In genomic region chr8:87702790-87703311, GRCm38 (mm10) we compare ENCODE assay signal across 8 mouse cellular contexts.
DNase-seq lines count a peak whose midpoint lies in the region; ATAC-seq and TF ChIP-seq lines count a peak whose summit lies in the region.

No protein-coding gene starts in this region.

- intact Hi-C loops in left cerebral cortex, postnatal 36 days (cut with DNase I): no loop called here
- intact Hi-C loops in heart, postnatal 36 days (cut with DNase I): no loop called here

- H3K4me3 ChIP-seq in midbrain, postnatal 0 days (ENCODE audit: low read depth, low read length): no peak overlapping the region
- no peak overlapping the region for H3K4me3 ChIP-seq in liver, embryonic 11.5 days (ENCODE audit: low read depth, low read length)

- H3K4me1 ChIP-seq in midbrain, postnatal 0 days (ENCODE audit: insufficient read depth, low read length): peaks cover 19% of the 10 kb centered on the region
- no peaks in the 10 kb centered on the region for H3K4me1 ChIP-seq in liver, embryonic 11.5 days (replicated peaks; ENCODE audit: control insufficient read depth, insufficient read depth, low read length)

- no peaks in the 10 kb centered on the region for H3K27me3 ChIP-seq in midbrain, postnatal 0 days (ENCODE audit: insufficient read depth, low read length)
- H3K27me3 ChIP-seq in liver, embryonic 11.5 days (replicated peaks; ENCODE audit: control insufficient read depth, insufficient read depth, low read length): no peaks in the 10 kb centered on the region

- peak; percentile 17 to 32 for DNase-seq in left cerebral cortex, postnatal 36 days (ENCODE audit: low spot score in 2 of 2)
- no peak for DNase-seq in left cerebral cortex, adult 8-10 months (ENCODE audit: low spot score in 2 of 2)
- peak; percentile 46 for DNase-seq in cerebellum, adult 11 months
- peak; percentile 52 for DNase-seq in gastrocnemius, adult 18-20 months (ENCODE audit: low spot score)
- peak; percentile 83 for DNase-seq in midbrain, postnatal 0 days (ENCODE audit: low spot score)
- DNase-seq in liver, embryonic 11.5 days (ENCODE audit: low spot score): no peak
- no peak for DNase-seq in heart, postnatal 36 days
- no peak for DNase-seq in urinary bladder, postnatal 25 days (ENCODE audit: low spot score)

- H3K9me3 ChIP-seq in midbrain, postnatal 0 days (ENCODE audit: low read length): no peaks in the 10 kb centered on the region
- no peaks in the 10 kb centered on the region for H3K9me3 ChIP-seq in liver, embryonic 11.5 days (ENCODE audit: control insufficient read depth, low read length)

- no peak overlapping the region for H3K4me2 ChIP-seq in midbrain, postnatal 0 days (ENCODE audit: low read depth, low read length, poor library complexity, severe bottlenecking)
- no peak overlapping the region for H3K4me2 ChIP-seq in liver, embryonic 11.5 days

- peak overlapping the region; percentile 21 for H3K27ac ChIP-seq in midbrain, postnatal 0 days (ENCODE audit: low read depth, low read length)
- no peak overlapping the region for H3K27ac ChIP-seq in liver, embryonic 11.5 days (ENCODE audit: low read depth, low read length)

- WGBS in midbrain, postnatal 0 days: 15% methylated on average over 10 of the region's 10 CpGs
- WGBS in liver, embryonic 11.5 days: 52% methylated on average over 10 of the region's 10 CpGs

- no peak overlapping the region for H3K9ac ChIP-seq in midbrain, postnatal 0 days (replicated peaks; ENCODE audit: low read length, poor library complexity, severe bottlenecking)
- H3K9ac ChIP-seq in liver, embryonic 11.5 days (ENCODE audit: low read depth, low read length): no peak overlapping the region

- ATAC-seq in midbrain, postnatal 0 days (ENCODE audit: low FRiP score): peak; percentile 76
- ATAC-seq in liver, embryonic 11.5 days (replicated peaks; ENCODE audit: low FRiP score): no peak

- no peaks in the 10 kb centered on the region for H3K36me3 ChIP-seq in midbrain, postnatal 0 days (ENCODE audit: insufficient read depth, low read length)
- no peaks in the 10 kb centered on the region for H3K36me3 ChIP-seq in liver, embryonic 11.5 days (ENCODE audit: control insufficient read depth, insufficient read depth, low read length)

- no peak for TF ChIP-seq CTCF in midbrain, postnatal 0 days (IDR thresholded peaks at IDR 0.05)

Comparison
In these comparisons a context has a peak if more than half of its experiments do, and no peak if none do; other contexts are left out.
1. DNase-seq: peak in left cerebral cortex, postnatal 36 days (2 of 2), cerebellum, adult 11 months (single experiment), gastrocnemius, adult 18-20 months (single experiment) and midbrain, postnatal 0 days (single experiment); none in left cerebral cortex, adult 8-10 months (0 of 2), liver, embryonic 11.5 days (single experiment), heart, postnatal 36 days (0 of 2) and urinary bladder, postnatal 25 days (single experiment).